Mouse (Mus musculus) C2C12 (cell line): ENCODE measurements around the gene Arl15.

ENCODE experiments used
- CEBPB ChIP-seq: IDR thresholded peaks from one replicate; pipeline ENCODE4 v1.6.1; 2011; ENCODE audit warnings: low read depth, mild to moderate bottlenecking, control low read depth, moderate library complexity
- CTCF ChIP-seq: IDR thresholded peaks from one replicate; pipeline ENCODE4 v1.5.1; 2011; ENCODE audit not compliant: control insufficient read depth, insufficient read depth, insufficient read length
- MAX ChIP-seq: IDR thresholded peaks from one replicate; pipeline ENCODE4 v1.6.1; 2011; ENCODE audit warnings: mild to moderate bottlenecking, control low read depth
- MYOD1 ChIP-seq: IDR thresholded peaks from one replicate; pipeline ENCODE4 v1.6.1; 2011; ENCODE audit warnings: low read depth; ENCODE audit not compliant: control insufficient read depth, insufficient read length
- MYOG ChIP-seq: IDR thresholded peaks from one replicate; pipeline ENCODE4 v1.6.1; 2011; ENCODE audit not compliant: control insufficient read depth, insufficient read length; ENCODE audit errors: extremely low read depth
- USF1 ChIP-seq: IDR thresholded peaks from one replicate; pipeline ENCODE4 v1.6.1; 2011; ENCODE audit warnings: low read depth, mild to moderate bottlenecking, control low read depth, moderate library complexity

DNA sequence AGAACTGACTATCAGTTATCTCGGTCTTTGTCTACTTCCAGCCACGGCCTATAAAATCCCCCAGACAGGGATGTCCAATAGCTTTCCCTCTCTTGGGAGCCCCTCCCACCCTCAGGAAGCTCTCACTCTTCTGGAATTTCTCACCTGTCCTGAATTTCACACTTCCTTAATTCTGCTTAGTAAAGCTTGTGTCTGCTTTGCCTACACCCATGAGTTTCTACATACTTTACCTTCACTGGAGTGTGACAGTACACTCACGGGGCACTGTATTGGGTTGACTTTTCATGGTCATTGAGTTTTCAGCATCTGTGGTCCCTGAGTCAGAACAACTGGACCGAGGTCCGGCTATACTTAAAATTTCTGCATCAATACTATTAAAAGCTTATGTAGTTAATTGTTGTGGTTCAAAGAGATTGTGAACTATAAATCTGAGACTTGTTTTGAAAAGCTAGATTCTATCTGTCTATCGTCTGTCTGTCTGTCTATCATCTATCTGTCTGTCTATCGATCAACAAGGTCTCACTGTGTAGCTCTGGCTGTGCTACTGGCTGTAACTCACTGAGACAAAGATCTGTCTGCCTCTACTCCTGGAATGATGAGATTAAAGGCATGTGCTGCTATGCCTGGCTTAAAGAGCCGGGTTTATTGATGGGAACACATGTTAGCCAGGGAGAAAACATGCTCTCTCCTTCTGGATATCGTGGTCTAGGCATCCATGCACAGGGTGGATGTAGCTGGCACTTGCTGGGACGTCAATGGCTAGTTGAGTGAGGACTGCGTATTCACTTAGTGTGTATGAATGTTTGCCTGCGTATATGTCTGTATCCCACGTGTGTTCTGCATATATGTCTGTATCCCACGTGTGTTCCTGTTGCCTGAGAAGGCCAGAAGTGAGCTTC is 48.4 kb downstream of the Arl15 start:
- TF ChIP-seq CTCF (no peak), MYOG (no peak), CEBPB (no peak), MYOD1 (no peak), USF1 (no peak), MAX (no peak)
